Mouse (Mus musculus): ENCODE results near the gene Uts2r.

- no peak for TF ChIP-seq EP300 (IDR thresholded peaks at IDR 0.05; ENCODE audit: insufficient read depth, low read depth, low read length)
- no peak for TF ChIP-seq POLR2A (IDR thresholded peaks at IDR 0.05; ENCODE audit: insufficient read depth, low read depth, low read length)
Measured at GRCm38 (mm10) chr11:121145865-121146264, 14.2 kb upstream of the Uts2r start, which contains the start of gene Tex19.1.
